Mouse (Mus musculus) liver, postnatal 0 days (tissue): Measurements from ENCODE around the gene Ap2s1.

Source experiments
- CTCF ChIP-seq: sonication (generic); IDR thresholded peaks from 2 replicates; pipeline ENCODE4 v1.5.1; 2016; ENCODE audit warnings: antibody characterized with exemption, low read depth
- EP300 ChIP-seq: IDR thresholded peaks from 2 replicates; pipeline ENCODE4 v1.6.1; 2016; ENCODE audit warnings: antibody characterized with exemption, low read depth, mild to moderate bottlenecking

DNA sequence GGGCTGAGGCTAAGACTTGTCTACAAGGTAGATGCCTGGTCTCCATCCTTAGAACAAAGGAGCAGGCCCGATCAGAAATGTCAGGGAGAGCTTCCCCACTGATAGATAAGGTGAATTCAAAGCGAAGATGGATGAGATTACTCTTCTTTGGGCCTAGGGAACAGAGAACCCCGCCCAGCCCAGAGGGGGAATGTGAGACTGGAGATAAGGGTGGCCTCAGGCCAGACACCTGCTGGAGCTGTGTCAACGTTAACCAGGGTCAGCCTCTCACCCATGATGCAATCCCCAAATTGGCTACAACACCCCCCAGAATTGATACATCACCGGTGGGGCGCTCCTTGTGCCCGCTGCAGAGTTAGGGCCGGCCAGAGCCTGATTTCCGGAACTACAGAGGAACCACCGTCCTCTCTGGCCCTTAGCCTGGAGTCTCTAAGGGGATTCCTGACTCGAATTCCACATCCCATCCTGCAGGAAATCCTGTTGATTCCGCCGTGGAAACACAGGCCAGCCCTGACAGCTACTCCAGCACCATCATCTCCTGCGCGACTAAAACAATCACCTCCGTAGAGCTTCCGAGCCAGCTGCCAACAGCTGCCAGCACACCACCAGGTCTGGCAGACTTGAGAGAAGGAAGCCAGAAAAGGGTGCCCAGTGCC is 17.3 kb downstream of the Ap2s1 start:
- TF ChIP-seq CTCF (no peak), EP300 (no peak)
